Mouse (Mus musculus): ENCODE measurements around the gene Tmub1.
A peak's percentile ranks its signal among the peaks of the same experiment; 100 is the strongest.
"Not testable (repeated sequence)": the region's sequence is repeated elsewhere in the genome, so short reads cannot be mapped to it uniquely, and the experiment has no call there.

The Tmub1 gene

DNA sequence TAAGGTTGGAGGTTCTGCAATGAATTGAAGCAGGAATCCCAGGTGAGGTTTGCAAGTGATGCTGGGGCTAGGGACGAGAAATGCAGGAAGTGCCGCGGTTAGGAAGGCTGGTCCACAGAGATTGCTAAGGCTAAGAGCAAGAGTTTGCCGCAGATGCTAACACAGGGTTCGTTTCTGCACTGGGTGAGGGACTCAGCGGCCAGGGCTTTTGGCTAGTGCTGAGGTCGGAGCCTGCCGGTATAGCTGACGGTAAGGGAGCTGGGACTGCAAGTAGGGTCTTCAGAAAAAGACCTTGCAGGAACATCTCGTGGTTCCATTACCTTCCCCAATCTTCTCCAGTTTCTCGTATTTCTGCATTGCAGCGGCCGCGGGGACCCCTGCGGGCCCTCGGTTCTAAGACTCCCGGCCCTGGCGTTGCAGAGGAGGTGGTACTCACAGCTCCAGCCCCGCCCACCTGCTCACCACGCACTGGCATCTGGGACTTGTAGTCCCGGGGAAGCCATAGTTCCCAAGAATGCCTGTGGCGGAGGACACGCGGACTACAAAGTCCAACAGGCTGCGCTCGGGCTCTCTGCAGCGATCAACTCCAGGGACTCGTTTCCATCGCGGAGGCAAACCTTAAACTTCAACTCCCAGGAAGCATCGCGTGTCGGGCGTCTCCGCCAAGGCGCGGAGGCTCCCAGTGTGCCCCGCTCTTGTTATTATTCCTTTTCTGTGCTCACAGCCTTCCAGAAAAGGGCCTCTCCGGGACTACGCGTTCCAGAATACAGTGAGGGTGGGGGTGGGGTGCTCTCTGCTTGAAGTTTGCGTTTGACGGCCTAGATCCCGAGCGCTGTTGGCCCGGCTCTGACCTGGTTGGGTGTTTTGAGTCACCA, 24.3 kb downstream of the Tmub1 start, which contains the start of the genes Cdk5 and Slc4a2:
Gene Cdk5 (minus strand): TSS at position 402 of the 875 bp plus-strand sequence.
Gene Slc4a2 (plus strand): TSS at position 709 of the 875 bp plus-strand sequence.
- peak; percentile 95 for DNase-seq

DNA sequence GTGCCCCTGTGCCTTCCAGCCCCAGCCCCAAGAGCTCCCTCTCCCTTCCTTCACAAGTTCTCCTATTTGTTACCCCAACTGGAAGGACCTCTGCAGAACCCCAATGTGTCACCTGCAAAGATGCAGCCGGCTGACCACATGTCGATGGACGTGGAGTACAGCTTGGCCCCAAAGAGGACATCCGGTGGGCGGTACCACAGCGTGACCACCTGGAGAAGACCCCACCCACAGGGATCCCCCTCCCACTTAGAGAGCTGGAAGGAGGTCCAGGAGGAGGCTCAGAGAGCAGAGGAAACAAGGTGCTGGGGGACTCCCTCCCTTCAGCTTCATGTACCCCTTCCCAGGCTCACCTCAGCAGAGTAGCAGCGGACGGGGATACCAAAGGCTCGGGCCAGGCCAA, 27.3 kb downstream of the Tmub1 start:
- DNase-seq: no peak

DNA sequence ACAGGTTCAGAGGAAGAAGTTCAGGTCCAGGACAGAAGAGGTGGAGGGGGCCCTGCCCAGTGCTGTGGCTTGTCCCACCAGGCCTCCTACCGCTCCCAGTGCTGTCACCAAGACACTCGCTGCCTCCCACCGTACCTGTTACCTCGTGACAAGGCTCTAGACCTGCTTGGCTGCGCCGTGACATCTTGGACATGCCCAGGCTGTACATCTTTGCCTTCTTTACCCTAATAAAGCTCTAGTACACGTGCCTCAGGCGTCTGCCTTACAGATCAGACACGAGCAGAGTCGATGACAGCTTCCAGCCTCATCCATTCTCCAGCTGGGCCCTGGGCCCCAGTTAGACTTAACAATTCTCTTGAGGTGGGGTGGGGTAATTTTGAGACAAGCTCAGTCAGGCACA, 30.1 kb downstream of the Tmub1 start:
- DNase-seq: no peak

DNA sequence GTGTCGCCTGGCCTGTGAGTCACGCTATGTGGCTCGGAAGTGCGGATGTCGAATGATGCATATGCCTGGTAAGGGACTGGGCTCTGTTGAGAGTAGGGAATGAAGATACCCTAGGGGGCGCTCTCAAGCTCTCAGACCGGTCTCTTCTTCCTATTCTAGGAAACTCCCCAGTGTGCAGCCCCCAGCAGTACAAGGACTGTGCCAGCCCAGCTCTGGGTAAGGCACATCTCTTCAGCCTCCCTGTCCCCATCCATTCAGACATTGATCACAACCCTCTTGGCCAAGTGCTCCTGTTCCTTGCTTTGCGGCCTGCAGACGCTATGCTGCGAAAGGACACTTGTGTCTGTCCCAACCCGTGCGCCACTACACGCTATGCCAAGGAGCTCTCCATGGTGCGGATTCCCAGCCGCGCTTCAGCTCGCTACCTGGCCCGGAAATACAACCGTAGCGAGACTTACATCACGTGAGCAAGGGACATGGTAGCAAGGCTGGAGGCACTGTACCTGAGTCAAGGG, 31.4 kb downstream of the Tmub1 start:
- peak; percentile 67 for DNase-seq

DNA sequence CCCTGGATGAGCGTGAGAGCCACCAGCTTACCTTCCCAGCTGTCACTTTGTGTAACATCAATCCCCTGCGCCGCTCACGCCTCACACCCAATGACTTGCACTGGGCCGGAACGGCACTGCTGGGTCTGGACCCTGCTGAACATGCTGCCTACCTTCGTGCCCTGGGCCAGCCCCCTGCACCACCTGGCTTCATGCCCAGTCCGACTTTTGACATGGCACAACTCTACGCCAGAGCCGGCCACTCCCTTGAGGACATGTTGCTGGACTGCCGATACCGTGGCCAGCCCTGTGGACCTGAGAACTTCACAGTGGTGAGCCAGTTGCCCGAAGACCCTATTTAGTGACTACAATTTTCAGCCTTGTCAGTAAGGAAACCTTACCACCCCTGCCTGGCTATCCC, 33.7 kb downstream of the Tmub1 start:
- no peak for DNase-seq

DNA sequence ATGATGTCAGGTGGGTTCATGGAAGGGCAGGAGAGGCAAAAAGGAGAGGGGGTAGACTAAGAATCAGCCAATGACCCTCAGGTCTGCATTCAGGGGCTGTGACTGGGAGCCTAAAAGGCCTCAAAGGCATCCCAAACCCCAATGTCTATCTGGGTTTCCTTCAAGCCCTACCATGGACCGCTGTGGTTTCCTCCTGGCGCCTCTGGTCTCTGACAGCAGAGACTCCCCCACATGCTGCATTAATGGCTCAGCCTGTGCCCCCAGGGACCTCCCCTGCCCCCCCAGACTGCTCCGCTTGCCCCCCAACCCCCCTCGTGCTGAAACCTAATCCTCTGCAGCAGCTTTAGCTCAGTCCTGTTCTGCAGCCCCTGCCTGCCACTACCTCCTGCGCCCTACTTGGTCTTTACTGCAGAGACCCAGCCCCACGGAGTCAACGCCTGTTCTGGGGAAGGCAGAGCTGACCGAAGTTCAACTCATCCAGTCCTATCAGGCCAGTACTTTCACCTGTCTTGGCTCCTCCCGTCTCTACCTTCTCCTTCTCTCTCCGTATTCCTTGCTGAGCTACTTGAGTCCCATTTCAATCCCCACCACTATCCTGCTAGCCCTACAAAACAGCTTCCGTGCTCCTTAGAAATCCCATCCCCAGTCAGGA, 34.5 kb downstream of the Tmub1 start, which contains the start of gene Asic3:
Gene Asic3 (plus strand): TSS at position 351 of the 652 bp plus-strand sequence.
- no peak for DNase-seq

DNA sequence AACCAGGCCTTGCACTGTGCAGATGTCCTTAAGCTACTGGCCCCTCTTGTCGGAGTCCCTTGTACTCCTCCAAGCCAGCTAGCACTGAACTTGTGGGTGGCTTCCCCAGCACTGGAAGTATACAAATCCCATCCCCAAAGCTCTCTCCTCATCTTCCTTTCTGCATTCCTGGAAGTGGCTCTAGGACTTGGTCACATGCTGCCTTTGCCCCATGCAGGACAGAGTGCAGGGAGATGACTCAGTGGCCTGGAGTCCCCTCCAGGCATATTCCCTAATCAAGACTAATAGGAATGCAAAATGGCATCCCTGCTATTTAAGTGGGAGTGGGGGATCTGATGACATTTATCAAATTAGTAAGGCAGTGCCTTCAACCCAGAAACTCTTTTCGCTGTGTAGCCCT, 35.6 kb downstream of the Tmub1 start:
- DNase-seq: no peak

DNA sequence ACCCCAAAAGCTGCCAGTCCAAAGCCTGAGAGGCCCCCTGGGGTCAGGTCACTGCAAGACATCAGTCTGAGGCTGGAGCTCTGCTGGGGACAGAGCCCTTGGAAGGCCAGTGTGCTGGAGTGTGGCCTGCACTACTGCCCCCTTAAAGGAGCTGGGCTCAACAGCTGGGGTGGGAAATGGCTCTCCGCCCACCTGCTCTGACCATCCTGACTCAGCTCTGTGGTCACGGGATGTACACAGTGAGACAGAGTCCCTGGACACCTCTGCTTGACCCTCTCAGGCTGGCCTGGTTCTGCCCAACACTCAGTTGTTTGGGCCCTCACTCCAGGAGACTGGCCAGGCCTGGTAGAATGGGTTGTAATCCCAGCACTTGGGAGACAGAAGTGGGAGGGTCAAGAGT, 38.2 kb downstream of the Tmub1 start:
- DNase-seq: no peak

DNA sequence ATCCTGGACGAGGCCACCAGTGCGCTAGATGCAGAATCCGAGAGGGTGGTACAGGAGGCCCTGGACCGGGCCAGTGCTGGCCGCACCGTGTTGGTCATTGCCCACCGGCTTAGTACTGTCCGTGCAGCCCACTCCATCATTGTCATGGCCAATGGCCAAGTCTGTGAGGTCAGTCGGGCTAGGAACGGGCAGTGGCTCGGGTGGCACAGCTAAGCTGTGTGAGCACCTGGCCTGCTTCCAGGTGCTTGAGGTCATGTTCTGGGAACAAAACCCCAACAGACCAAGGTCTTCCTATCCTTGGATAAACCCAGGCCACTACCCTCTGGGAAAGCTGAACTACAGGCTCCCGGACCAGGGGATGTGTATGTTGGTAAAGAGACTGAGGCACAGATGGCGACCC, 39.0 kb downstream of the Tmub1 start:
- DNase-seq: no peak

DNA sequence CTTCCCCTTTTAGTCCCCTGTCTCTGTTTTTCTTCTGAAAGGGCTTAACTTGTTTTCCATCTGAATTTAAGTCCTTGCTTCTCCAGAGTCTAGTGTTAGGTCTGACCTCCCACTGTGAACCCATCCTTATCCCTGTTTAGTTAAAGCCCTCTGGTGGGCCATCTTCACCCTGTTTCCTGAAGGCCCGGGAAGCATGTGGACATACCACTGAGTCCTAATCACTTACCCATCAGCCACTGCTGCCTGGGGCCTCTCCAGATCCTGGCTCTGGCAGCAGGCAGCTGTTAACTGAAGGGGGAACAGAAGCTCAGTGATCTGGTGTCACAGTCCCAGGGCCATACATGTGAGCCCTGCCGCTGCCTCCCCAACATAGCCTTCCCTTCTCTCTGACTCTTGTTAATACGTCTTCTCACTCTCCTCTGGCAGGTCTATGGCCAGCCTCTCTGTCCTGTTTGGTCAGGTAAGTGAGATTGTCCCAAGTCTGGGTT, 42.2 kb downstream of the Tmub1 start:
- DNase-seq: no peak

DNA sequence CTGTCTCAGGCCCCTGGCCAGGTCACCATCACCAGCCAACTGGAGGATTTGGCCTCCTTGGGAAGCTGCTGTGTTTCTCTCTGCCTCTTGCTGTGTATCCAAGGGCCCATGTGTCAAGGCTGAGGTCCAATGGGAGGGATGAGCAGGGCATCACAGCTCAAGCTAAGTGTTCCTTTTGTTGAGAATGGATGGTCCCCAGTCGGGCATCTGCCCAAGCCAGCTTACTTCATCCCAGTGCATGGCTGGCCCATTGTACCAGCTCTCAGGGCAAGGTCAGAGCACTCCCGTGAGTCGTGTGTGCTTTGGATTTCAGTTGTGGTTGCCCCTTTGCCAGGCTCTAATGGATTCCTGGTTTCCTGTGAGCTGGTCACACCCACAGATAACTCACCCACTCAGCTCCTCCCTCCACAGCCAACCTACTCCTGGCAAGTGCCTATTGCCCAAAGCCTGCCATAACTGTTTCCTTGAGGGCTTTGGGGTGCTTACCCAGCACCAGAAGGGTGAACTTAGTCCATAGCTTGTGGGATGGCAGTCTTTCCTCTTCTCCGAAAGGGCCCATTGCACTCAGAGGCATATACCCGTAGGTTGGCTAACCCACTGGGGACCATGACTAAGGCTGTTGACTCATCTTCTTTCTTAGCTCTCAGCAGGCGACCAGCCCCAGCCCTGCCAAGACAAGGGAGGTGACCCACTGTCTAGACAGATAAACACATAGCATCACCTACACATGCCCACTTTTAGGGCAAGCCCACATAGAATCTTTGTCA, 42.9 kb downstream of the Tmub1 start:
- DNase-seq: no peak

DNA sequence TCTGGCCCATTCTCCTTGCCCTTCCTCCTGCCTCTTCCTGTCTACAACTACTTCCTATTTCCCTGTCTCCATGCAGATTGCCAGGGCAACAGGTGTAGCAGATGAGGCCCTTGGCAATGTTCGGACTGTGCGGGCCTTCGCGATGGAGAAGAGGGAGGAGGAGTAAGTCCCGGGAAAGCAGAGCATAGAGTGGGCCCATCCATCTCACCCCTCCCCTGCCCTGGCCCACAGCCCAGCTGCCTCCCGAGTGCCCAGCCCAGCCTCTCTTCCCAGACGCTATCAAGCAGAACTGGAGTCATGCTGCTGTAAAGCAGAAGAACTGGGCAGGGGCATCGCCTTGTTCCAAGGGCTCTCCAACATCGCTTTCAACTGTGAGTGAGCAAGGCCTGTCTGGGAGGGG, 45.7 kb downstream of the Tmub1 start:
- no peak for DNase-seq

DNA sequence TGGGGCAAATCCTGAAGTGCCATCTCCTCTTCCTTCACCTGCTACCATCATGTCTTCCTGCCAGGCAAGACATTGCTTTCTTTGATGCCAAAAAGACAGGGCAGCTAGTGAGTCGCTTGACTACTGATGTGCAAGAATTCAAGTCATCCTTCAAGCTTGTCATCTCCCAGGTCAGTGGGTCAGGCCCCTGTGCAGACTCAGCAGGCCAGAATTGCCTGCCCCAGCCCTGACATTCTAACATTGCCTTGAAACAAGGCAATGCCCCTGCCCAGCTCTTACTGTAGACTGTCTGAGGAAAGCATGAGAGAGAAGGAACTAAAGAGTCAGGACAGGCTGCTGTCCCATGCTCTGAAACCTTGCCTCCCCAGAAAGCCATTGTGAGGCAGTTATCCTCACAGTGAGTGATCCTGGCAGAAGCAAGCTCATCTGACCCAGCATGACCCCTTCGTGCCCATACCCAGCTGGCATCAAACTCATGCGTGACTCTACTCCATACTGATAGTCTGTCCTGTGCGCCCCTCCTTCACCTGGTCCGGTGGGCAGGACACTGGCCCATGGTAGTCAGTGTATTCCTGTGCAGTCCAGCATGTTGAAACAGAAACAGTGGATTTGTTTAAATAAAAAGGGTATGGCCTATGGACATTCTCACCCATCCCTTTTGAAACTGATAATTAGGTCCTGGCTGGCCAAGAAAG, 46.6 kb downstream of the Tmub1 start:
- DNase-seq: no peak

DNA sequence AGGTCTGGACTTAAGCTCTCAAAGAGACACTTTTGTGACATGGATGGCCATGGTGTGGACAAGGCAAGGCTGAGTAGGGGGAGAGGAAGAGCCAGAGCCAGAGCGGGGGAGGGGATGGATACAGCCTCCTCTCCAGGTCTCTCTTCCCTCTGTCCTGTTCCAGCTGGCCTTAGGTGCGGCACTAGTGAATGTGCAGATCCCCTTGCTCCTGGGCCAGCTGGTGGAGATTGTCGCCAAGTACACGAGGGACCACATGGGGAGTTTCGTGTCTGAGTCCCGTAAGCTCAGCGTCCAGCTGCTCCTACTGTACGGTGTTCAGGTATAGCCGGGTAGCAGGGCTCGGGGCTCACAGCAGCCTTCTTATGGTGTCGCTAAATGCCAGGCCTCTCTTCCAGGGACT, 47.3 kb downstream of the Tmub1 start:
- no peak for DNase-seq

DNA sequence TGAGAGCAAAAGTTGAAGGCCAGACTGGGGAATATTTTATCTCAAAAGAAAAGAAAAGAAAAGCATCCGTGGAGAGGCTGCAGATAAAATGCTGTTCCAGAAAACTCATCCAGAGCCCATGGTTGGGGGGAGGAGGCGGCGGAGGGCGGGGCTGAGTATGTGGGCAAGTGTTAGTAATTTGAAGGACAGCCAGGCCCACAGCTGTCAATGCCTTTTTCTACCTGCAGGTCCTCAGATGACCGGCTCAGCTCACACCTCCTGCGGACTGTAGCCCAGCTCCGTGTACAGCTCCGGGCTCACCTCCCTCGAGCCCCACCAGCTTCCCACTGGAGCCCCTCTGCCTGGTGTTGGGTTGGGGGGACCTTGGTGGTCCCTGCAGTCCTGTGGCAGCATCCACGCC, 48.0 kb downstream of the Tmub1 start:
- no peak for DNase-seq

DNA sequence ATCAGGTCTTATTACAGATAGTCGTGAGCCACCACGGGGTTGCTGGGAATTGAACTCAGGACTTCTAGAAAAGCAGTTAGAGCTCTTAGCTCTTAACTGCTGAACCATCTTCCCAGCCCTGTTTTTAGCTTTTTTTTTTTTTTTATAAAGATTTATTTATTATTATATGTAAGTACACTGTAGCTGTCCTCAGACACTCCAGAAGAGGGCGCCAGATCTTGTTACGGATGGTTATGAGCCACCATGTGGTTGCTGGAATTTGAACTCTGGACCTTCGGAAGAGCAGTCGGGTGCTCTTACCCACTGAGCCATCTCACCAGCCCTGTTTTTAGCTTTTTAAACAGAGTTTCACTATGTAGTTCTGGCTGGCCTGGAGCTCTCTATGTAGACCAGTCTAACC, 51.4 kb downstream of the Tmub1 start:
- not testable (repeated sequence) for DNase-seq

All from right cerebral cortex, postnatal 4 days (tissue).